Mouse (Mus musculus) heart, adult 8-10 months (tissue): ENCODE measurements around the gene Heatr6. TPM values are rescaled to one million over a fixed set of nuclear protein-coding genes. Genes with fewer than 3 reads are reported as not detected.

Source experiments
- DNase-seq: peaks from one replicate; pipeline ENCODE4 v3.0.0; 2022; ENCODE audit warnings: low spot score
- total RNA-seq, 4 experiments: library from RNA; stranded (reverse); gene quantifications; 2 replicates each; pipeline ENCODE4 v1.2.4; 2022

The Heatr6 gene
- total RNA-seq: 1 to 10 TPM; 5.7 to 7.9 (median 6.6) TPM

- peak; percentile 85 for DNase-seq
These were observed at the start of gene Heatr6 for GRCm38 (mm10) chr11:83753581-83754181. Gene Heatr6, plus strand, starts transcription at chr11:83753696.

- DNase-seq: no peak
These were observed 49.8 kb upstream of the Heatr6 start, which contains the start of gene Wfdc17 for GRCm38 (mm10) chr11:83703705-83704104. Gene Wfdc17, plus strand, starts transcription at chr11:83703991.

GRCm38 (mm10) chr11:83708715-83709114 is 44.8 kb upstream of the Heatr6 start, which contains the start of gene Wfdc18:
Gene Wfdc18, plus strand, starts transcription at chr11:83709015.
- DNase-seq: no peak

GRCm38 (mm10) chr11:83709683-83710082 is 43.8 kb upstream of the Heatr6 start:
- DNase-seq: no peak

GRCm38 (mm10) chr11:83712671-83713070 is 40.8 kb upstream of the Heatr6 start:
- no peak for DNase-seq

GRCm38 (mm10) chr11:83713925-83714324 is 39.6 kb upstream of the Heatr6 start:
- DNase-seq: no peak

GRCm38 (mm10) chr11:83717042-83717665 is 36.3 kb upstream of the Heatr6 start:
- DNase-seq: no peak

- no peak for DNase-seq
These were observed 32.7 kb upstream of the Heatr6 start for GRCm38 (mm10) chr11:83720766-83721165.

- DNase-seq: no peak
These were observed 24.6 kb upstream of the Heatr6 start for GRCm38 (mm10) chr11:83728757-83729432.

GRCm38 (mm10) chr11:83731116-83731515 is 22.4 kb upstream of the Heatr6 start:
- DNase-seq: no peak

- no peak for DNase-seq
These were observed 20.3 kb upstream of the Heatr6 start for GRCm38 (mm10) chr11:83733071-83733640.

- no peak for DNase-seq
These were observed 19.3 kb upstream of the Heatr6 start for GRCm38 (mm10) chr11:83734215-83734614.

- DNase-seq: no peak
These were observed 17.6 kb upstream of the Heatr6 start for GRCm38 (mm10) chr11:83735881-83736280.

- no peak for DNase-seq
These were observed 16.4 kb upstream of the Heatr6 start for GRCm38 (mm10) chr11:83737109-83737558.

GRCm38 (mm10) chr11:83739241-83739640 is 14.3 kb upstream of the Heatr6 start:
- peak; percentile 81 for DNase-seq

GRCm38 (mm10) chr11:83740443-83740991 is 13.0 kb upstream of the Heatr6 start:
- no peak for DNase-seq

- no peak for DNase-seq
These were observed 11.7 kb upstream of the Heatr6 start for GRCm38 (mm10) chr11:83741841-83742240.

GRCm38 (mm10) chr11:83742731-83743355 is 10.7 kb upstream of the Heatr6 start:
- DNase-seq: no peak

- DNase-seq: no peak
These were observed 10.0 kb upstream of the Heatr6 start for GRCm38 (mm10) chr11:83743525-83743924.

GRCm38 (mm10) chr11:83746152-83746551 is 7.3 kb upstream of the Heatr6 start:
- DNase-seq: no peak

GRCm38 (mm10) chr11:83746681-83747080 is 6.8 kb upstream of the Heatr6 start, which contains the start of gene Wfdc21:
Gene Wfdc21, plus strand, starts transcription at chr11:83746940.
- no peak for DNase-seq
